Mouse (Mus musculus) stomach, embryonic 16.5 days (tissue): Measurements from ENCODE around the gene Hrk. TPM values are rescaled to one million over a fixed set of nuclear protein-coding genes. Genes with fewer than 3 reads are reported as not detected.

Source experiments
- ATAC-seq: fragments of 200-750 bp; cut with Nextera tagmentation; 2 replicates; pipeline ENCODE4 v1.8.0; 2017; ENCODE audit warnings: moderate number of reproducible peaks, moderate TSS enrichment; ENCODE audit not compliant: insufficient read depth, low FRiP score
- H3K27ac ChIP-seq: fragments of 300-500 bp; sonication (generic); 2 replicates; pipeline ENCODE4 v1.5.1; 2014; ENCODE audit warnings: low read length
- H3K27me3 ChIP-seq: fragments of 300-500 bp; sonication (generic); 2 replicates; pipeline ENCODE4 v1.6.1; 2014; ENCODE audit warnings: low read length, control low read depth, mixed read lengths; ENCODE audit not compliant: control insufficient read depth, insufficient read depth
- H3K36me3 ChIP-seq: fragments of 300-500 bp; sonication (generic); 2 replicates; pipeline ENCODE4 v1.6.1; 2014; ENCODE audit warnings: low read length; ENCODE audit not compliant: control insufficient read depth, insufficient read depth
- H3K4me1 ChIP-seq: fragments of 300-500 bp; sonication (generic); 2 replicates; pipeline ENCODE4 v1.6.1; 2014; ENCODE audit warnings: low read length, control low read depth, mixed read lengths; ENCODE audit not compliant: control insufficient read depth, insufficient read depth
- H3K4me2 ChIP-seq: fragments of 300-500 bp; sonication (generic); 2 replicates; pipeline ENCODE4 v1.6.1; 2014; ENCODE audit warnings: low read depth, low read length, mixed read lengths
- H3K4me3 ChIP-seq: fragments of 300-500 bp; sonication (generic); replicated peaks from 2 replicates; pipeline ENCODE4 v1.5.1; 2014; ENCODE audit warnings: mild to moderate bottlenecking, low read length
- H3K9ac ChIP-seq: fragments of 300-500 bp; sonication (generic); 2 replicates; pipeline ENCODE4 v1.6.1; 2014; ENCODE audit warnings: low read length
- H3K9me3 ChIP-seq: fragments of 300-500 bp; sonication (generic); replicated peaks from 2 replicates; pipeline ENCODE4 v1.6.1; 2016; ENCODE audit warnings: low read length, control low read depth; ENCODE audit not compliant: control insufficient read depth
- WGBS: fragments of 180-500 bp; shearing (Covaris S2); extraction: QIAGEN DNeasy Blood & Tissue Kit; methylation state at CpG from one replicate; pipeline ENCODE4 v1.1.7; 2014; 5-methylcytosine and 5-hydroxymethylcytosine counted together
- polyA plus RNA-seq: library from polyadenylated mRNA; unstranded; fragments of >200 nt; fragmentation: Nextera tagmentation; extraction: Ambion mirVana; gene quantifications from 2 replicates; pipeline ENCODE4 v1.2.1, GENCODE M21; 2015

Gene Hrk
- polyA plus RNA-seq, result 0.44 and 0.52 TPM in 2 replicates

DNA sequence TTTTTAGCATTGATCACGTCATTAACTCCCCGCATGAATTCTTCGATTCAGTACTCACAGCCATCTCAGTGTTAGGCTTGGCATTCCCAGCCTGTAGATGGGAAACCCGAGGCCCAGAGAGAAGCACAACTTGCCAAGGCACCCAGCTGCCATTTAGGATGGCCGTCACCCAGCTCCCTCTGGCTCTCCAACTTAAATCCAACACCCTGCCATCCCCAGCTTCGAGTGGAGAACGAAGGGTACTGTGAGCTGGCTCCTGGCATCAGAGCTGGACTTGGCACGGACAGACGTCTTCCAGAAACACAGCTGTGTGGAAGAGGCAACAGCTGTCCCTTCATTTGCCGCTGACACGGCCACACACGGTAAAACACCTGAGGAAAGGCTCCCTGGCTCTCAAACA is at the start of gene Hrk:
TSS of gene Hrk (plus strand) at position 68 of the 400 bp plus-strand sequence.
- WGBS, result 65% methylated on average over 12 of the region's 12 CpGs
- Histone ChIP-seq H3K9ac (no peak within 1 kb of the TSS), H3K4me2 (no peak within 1 kb of the TSS), H3K9me3 (no peaks in the 10 kb centered on the region), H3K36me3 (no peaks in the 10 kb centered on the region), H3K27me3 (peaks cover 37% of the 10 kb centered on the region), H3K4me3 (no peak within 1 kb of the TSS), H3K4me1 (0 out of 2 replicates have a peak, but pooled peaks cover under 1% of the 10 kb centered on the region), H3K27ac (no peak within 1 kb of the TSS)
- ATAC-seq, result no peak

DNA sequence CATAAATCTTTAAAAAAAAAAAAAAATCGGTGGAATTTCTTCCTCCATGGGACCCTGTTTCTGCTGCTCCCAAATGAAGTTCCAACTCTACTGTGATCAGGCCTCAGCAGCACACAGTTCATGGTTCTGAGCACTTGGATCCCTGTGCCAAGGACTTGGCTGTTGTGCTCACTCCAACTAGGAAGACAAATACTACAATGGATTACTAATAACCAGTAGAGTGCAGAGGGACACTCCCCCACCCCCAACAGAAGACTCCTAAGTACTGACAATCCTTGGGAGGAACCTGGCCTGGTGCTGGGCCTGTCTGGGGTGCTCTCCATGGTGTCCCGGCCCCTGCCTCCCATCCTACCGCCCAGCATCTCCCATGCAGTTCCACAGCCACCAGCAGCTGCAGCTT is 46.1 kb upstream of the Hrk start:
- no peak overlapping the region for H3K9ac ChIP-seq
- WGBS, result 75% methylated on average over 3 of the region's 3 CpGs
- no peak for ATAC-seq

DNA sequence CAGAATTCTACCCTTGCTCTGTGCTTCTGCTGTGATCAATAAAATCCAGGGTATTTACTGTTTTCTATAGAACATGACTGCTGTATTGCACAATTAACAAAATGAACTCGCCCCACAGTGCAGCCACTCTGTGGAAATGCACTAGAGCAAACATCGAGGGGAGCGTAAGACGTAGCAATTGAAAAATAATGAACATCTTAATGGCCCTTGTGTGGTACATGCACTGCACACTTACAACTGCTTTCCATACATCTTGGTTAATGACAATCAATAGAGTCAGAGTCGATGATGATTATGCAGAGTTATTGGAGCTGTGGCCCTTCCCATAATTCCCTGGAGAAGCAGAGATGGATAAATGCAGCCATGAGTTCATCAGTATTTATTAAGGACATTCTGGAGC is 45.5 kb upstream of the Hrk start:
- H3K27ac ChIP-seq, result no peak overlapping the region
- WGBS, result 94% methylated on average over 5 of the region's 5 CpGs
- no peaks in the 10 kb centered on the region for H3K9me3 ChIP-seq
- no peak overlapping the region for H3K4me3 ChIP-seq
- H3K4me2 ChIP-seq, result no peak overlapping the region
- no peaks in the 10 kb centered on the region for H3K36me3 ChIP-seq
- ATAC-seq, result no peak
- H3K9ac ChIP-seq, result no peak overlapping the region
- H3K27me3 ChIP-seq, result no peaks in the 10 kb centered on the region
- peaks cover 11% of the 10 kb centered on the region for H3K4me1 ChIP-seq

More for the DNA sequence above, 46.1 kb upstream of the Hrk start:
- H3K4me2 ChIP-seq, result no peak overlapping the region
- no peak overlapping the region for H3K4me3 ChIP-seq
- H3K36me3 ChIP-seq, result no peaks in the 10 kb centered on the region
- H3K9me3 ChIP-seq, result no peaks in the 10 kb centered on the region
- no peak overlapping the region for H3K27ac ChIP-seq
- peaks cover 11% of the 10 kb centered on the region for H3K4me1 ChIP-seq
- H3K27me3 ChIP-seq, result no peaks in the 10 kb centered on the region

DNA sequence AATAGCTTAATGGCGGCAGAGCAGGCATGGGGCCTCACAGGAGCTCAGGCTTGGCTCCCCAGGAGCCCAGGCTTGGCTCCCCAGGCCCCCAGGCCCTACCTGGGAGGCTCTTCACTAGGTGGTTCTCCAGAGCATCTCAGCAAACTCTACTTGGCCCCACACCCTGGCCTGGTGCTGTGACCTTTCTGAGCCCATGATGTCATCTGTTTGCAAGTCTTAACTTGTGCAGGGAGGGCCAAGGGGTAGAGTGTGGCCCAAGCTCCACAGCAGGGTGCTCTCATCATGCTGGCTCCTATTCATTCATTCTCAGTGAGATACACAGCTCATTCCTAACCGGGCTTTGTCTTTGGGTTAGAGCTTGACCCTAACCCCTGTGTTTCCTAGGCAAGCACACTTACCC is 43.8 kb upstream of the Hrk start:
- H3K4me3 ChIP-seq, result no peak overlapping the region
- H3K9me3 ChIP-seq, result no peaks in the 10 kb centered on the region
- no peaks in the 10 kb centered on the region for H3K36me3 ChIP-seq
- H3K9ac ChIP-seq, result no peak overlapping the region
- H3K27me3 ChIP-seq, result no peaks in the 10 kb centered on the region
- no peak; the same call in 1 of the 2 replicates for ATAC-seq
- no peak overlapping the region; the same call in 1 of the 2 replicates for H3K27ac ChIP-seq
- no peak overlapping the region for H3K4me2 ChIP-seq
- H3K4me1 ChIP-seq, result peaks cover 17% of the 10 kb centered on the region
- 62% methylated on average over 2 of the region's 2 CpGs for WGBS

DNA sequence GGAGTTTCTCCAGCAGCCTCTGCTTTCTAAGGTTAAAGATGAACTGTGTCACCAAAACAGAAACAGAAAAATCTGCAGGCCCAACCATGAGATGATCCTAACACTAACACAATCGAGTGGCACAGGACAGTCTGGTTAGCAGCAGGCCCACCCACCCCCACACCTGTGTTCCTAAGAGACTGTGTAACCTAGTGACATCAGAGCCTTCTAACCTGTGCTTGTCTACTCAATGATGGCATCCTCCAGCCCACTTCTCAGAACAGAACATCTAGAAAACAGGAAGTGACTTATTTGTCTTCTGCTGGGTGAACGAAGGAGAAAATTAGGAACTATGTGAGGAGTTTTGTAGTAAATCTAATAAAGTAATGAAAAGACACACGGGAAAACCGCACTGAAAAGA is 42.5 kb upstream of the Hrk start:
- Histone ChIP-seq H3K4me2 (no peak overlapping the region), H3K4me1 (peaks cover 17% of the 10 kb centered on the region), H3K9ac (no peak overlapping the region), H3K4me3 (no peak overlapping the region), H3K27ac (no peak overlapping the region), H3K9me3 (no peaks in the 10 kb centered on the region), H3K27me3 (no peaks in the 10 kb centered on the region), H3K36me3 (no peaks in the 10 kb centered on the region)
- ATAC-seq, result no peak
- 81% methylated on average over 4 of the region's 4 CpGs for WGBS

DNA sequence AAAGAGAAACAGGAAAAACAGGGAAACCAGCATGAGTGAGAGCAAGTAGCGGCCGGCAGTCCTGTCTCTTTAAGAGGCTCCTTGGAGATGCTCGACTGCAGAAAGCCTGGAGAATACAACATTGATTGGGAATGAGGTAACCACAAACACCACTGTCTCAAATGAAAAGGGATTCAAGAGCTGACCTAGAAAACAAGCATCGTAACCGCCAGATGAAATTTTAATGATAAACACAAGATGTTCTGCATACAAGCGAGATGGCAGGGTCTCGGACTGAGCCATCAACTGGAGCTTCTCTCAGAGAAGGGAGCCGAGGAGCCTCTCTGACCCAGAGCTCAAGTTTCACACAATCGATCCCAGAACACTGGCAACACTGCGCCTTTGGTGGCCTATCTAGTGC is 41.4 kb upstream of the Hrk start:
- Histone ChIP-seq H3K4me2 (no peak overlapping the region), H3K9me3 (no peaks in the 10 kb centered on the region), H3K9ac (no peak overlapping the region), H3K27me3 (no peaks in the 10 kb centered on the region), H3K36me3 (0 out of 2 replicates have a peak, but pooled peaks cover 2% of the 10 kb centered on the region), H3K27ac (peak overlapping the region; percentile 43; the same call in 1 of the 2 replicates), H3K4me1 (peaks cover 17% of the 10 kb centered on the region), H3K4me3 (no peak overlapping the region)
- WGBS, result 47% methylated on average over 10 of the region's 10 CpGs
- no peak for ATAC-seq

DNA sequence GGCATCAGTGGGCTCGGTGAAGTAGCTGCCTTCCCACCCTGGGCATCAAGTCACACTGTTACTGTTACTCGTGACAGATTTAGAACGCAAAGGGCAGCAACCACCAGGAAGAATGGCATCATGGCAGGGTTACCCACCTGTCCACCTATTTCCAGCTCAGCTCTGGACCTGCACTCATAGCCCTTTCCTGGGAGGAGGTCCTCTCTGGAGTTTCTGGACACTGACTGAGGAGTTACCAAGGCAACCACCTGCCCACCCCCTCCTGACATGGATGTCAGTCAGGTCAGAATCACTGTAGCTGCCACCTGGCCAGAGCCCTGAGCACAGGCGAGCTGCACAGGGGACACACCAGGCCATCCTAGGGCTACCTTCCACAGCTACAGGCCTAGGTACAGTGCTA is 37.8 kb upstream of the Hrk start:
- Histone ChIP-seq H3K4me2 (no peak overlapping the region), H3K9ac (no peak overlapping the region), H3K4me1 (0 out of 2 replicates have a peak, but pooled peaks cover 6% of the 10 kb centered on the region), H3K27ac (no peak overlapping the region), H3K27me3 (no peaks in the 10 kb centered on the region), H3K36me3 (0 out of 2 replicates have a peak, but pooled peaks cover 2% of the 10 kb centered on the region), H3K9me3 (no peaks in the 10 kb centered on the region), H3K4me3 (no peak overlapping the region)
- ATAC-seq, result no peak
- WGBS, result 92% methylated on average over 4 of the region's 4 CpGs

DNA sequence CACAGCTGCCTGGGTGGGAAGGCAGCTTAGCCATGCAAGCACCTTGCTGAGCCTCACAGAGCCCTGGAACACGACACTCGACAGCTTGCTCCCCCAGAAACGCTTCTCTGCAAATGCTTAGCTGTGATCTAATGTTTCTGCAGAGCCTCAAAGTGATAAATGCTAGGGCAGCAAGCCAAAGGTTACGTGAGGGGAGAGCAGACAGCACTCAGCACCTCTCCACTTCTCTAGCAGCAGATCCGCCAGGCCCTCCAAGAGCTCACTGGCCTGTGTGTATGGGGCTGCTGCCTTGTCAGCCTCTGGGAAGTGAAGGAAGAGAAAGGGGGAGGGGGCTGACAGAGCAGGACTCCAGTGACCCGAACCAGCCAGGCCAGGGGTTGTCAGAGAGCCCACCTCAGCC is 36.2 kb upstream of the Hrk start:
- Histone ChIP-seq H3K36me3 (0 out of 2 replicates have a peak, but pooled peaks cover 2% of the 10 kb centered on the region), H3K9me3 (no peaks in the 10 kb centered on the region), H3K9ac (no peak overlapping the region), H3K4me3 (no peak overlapping the region), H3K4me1 (0 out of 2 replicates have a peak, but pooled peaks cover 6% of the 10 kb centered on the region), H3K27ac (no peak overlapping the region), H3K4me2 (no peak overlapping the region), H3K27me3 (no peaks in the 10 kb centered on the region)
- WGBS, result 57% methylated on average over 6 of the region's 6 CpGs
- peak; percentile 30; the same call in 1 of the 2 replicates for ATAC-seq

DNA sequence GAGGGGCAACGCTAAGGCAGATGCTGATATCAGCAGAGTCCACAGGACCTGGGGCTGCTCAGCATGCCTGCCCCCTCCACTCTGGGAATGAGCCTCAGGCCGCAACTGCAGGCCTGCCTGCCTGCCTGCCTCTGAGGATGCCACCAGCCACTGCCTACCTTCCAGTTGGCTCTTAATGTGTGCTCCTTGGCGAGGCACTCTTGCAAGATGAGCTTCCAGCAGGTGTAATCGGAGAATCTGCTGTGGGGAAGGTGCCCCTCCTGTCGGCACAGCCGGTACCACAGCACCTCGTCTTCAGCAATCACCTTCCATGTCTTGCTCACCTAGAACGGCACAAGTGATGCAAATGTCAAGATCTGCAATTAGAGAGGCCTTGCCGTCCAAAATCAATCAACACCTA is 35.8 kb upstream of the Hrk start:
- 0 out of 2 replicates have a peak, but pooled peaks cover 6% of the 10 kb centered on the region for H3K4me1 ChIP-seq
- H3K27me3 ChIP-seq, result no peaks in the 10 kb centered on the region
- H3K9ac ChIP-seq, result no peak overlapping the region
- no peaks in the 10 kb centered on the region for H3K9me3 ChIP-seq
- no peak overlapping the region for H3K27ac ChIP-seq
- ATAC-seq, result no peak
- no peak overlapping the region for H3K4me3 ChIP-seq
- 0 out of 2 replicates have a peak, but pooled peaks cover 2% of the 10 kb centered on the region for H3K36me3 ChIP-seq
- no peak overlapping the region for H3K4me2 ChIP-seq
- 73% methylated on average over 9 of the region's 9 CpGs for WGBS
